Mouse (Mus musculus): ENCODE data around the gene Aqp11. TPM values are rescaled to one million over a fixed set of nuclear protein-coding genes. Genes with fewer than 3 reads are reported as not detected.

The Aqp11 gene
- 1 to 10 TPM in 1 of 2 experiments, under 1 TPM in 1; 0.35 to 2.8 TPM for polyA plus RNA-seq (2017; shearing (Covaris generic))

DNA sequence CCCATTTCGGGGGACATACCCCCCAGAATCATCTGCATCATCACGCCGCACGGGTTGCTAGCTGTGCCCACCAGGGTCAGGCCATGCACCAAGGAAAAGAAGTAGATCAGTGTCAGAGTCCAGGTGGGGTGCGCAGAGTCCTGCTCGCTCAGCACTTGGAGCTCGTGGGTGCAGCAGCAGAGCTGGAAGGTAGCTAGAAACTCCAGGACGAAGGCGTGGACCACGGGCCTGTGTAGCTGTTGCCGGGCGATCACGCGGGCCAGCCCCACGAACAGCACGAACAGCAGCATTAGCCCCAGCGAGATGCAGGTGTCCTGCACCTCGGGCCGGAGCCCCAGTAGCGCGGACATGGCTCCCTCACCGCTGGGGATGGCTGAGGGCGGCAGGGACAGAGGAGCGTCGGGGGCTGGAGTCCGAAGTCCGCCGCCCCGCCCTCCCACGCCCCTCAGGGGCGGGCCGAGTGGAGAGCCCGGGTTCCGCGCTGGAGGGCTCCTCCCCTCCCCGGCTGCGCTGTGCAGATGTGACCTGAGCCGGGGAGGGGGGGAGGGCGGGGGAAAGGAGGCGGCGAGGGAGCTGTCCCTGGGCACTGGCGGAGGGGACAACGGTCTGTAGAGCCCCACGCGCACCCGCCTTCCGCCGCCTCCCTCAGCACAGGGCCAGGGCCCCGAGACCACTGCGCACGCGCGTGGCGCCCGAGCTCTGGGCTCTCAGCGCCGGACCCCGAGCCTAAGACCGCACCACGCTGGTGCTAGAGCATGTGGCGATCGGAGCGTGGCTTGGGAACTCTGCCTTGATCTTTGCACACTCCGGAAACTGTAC is at the start of gene Aqp11:
Aqp11 (minus strand) TSS at position 652 of the 819 bp plus-strand sequence.

DNA sequence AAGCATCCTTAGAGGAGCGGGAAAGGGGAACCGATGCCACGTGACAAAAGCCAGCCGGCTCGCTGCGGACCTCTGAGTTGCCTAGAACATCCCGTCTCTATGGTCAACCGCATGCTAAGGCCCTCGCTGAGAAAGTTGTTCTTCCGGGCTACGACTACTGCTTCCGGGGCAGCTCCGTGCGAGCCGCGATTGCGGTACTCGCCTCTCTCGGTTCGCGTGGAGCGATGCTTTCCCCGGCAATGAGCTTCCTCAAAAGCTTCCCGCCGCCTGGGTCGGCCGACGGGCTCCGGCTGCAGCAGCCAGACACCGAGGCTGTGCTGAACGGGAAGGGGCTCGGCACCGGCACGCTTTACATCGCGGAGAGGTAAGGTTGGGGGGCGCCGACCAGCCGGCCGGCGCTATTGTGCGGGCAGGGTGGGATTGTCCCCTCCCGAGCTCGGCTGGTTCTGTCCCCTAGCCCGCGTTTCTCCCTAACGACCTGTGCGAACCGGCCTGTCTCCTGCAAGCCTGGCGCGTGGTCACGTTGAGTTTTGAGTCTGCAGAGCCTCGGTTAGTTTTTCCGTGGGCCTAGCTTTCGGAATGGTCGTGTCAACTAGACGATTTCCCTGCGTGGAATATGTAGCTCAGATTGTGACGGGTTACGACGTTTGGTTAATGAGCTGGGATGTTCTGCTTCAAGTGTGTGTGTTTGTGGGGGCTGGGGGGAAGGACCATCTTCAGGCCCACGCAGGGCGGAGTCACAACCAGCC is 41.4 kb downstream of the Aqp11 start, which contains the start of gene Clns1a:
Clns1a (plus strand) TSS at position 129 of the 749 bp plus-strand sequence.

Other genes starting within 250 kb of the Aqp11 start
- 10 to 100 TPM; 38.4 to 43.0 TPM for gene Aamdc, start 158.8 kb downstream of the Aqp11 start, polyA plus RNA-seq (2017; shearing (Covaris generic))
- gene Rsf1, start 158.4 kb downstream of the Aqp11 start, polyA plus RNA-seq (2017; shearing (Covaris generic)): 10 to 100 TPM; 51.8 to 52.1 TPM
- gene Clns1a, start 41.7 kb downstream of the Aqp11 start, polyA plus RNA-seq (2017; shearing (Covaris generic)): 100 to 1,000 TPM; 114 to 117 TPM
- 1 to 10 TPM; 2.6 to 3.0 TPM for gene Pak1, start 50.3 kb upstream of the Aqp11 start, polyA plus RNA-seq (2017; shearing (Covaris generic))
- under 1 TPM in 1 of 2 experiments, not detected in 1; 0.66 TPM for gene Gdpd4, start 181.7 kb upstream of the Aqp11 start, polyA plus RNA-seq (2017; shearing (Covaris generic))

Data from inflammation-experienced regulatory T-cells (primary cell).